ENCODE assay signal across 14 mouse cellular contexts in the genomic region with DNA sequence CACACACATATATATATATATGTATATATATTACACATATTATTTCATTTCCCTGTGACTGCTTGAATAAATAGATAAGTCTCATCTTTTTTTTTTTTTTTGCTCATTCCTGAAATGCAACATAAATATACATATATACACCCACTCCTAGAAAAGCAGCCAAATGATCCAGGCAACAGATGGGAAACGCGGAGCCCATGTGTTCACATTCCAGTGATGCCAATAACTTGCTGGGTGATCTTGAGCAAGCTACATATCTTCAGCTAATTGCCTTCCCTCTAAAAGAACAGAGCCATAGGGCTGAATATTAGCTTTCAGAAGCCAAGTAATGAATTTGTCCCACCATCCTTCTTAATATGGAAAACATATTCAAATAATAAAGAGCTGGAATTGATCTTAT. TPM values are rescaled to one million over a fixed set of nuclear protein-coding genes. Genes with fewer than 3 reads are reported as not detected.
A peak's percentile ranks its signal among the peaks of the same experiment; 100 is the strongest.
DNase-seq lines count a peak whose midpoint lies in the region; ATAC-seq lines count a peak whose summit lies in the region.
"Had no signal": no experiment of that assay in that cellular context is flagged by ENCODE, and none has a peak within 500 bp of the region (broad histone marks: within the 10 kb centered on the region; RNA-seq: fewer than 3 reads in every experiment).

No protein-coding gene starts in this region.

- no peak overlapping the region for H3K4me3 ChIP-seq in forebrain, embryonic 14.5 days (ENCODE audit: low read depth, low read length)
- H3K4me3 ChIP-seq in forebrain, embryonic 12.5 days (replicated peaks), result no peak overlapping the region
- H3K4me3 ChIP-seq in neural tube, embryonic 15.5 days (replicated peaks), result no peak overlapping the region
- H3K4me3 ChIP-seq: heart, embryonic 12.5 days; midbrain, embryonic 12.5 days had no signal

- no peaks in the 10 kb centered on the region for H3K4me1 ChIP-seq in forebrain, embryonic 14.5 days (ENCODE audit: control insufficient read depth, insufficient read depth, low read length)
- H3K4me1 ChIP-seq in forebrain, embryonic 12.5 days, result no peaks in the 10 kb centered on the region
- no peaks in the 10 kb centered on the region for H3K4me1 ChIP-seq in neural tube, embryonic 15.5 days
- H3K4me1 ChIP-seq: heart, embryonic 12.5 days; midbrain, embryonic 12.5 days had no signal

- no peaks in the 10 kb centered on the region for H3K27me3 ChIP-seq in forebrain, embryonic 14.5 days (replicated peaks; ENCODE audit: control insufficient read depth, insufficient read depth, low read length)
- H3K27me3 ChIP-seq in forebrain, embryonic 12.5 days, result no peaks in the 10 kb centered on the region
- H3K27me3 ChIP-seq in neural tube, embryonic 15.5 days (replicated peaks), result no peaks in the 10 kb centered on the region
- H3K27me3 ChIP-seq: heart, embryonic 12.5 days; midbrain, embryonic 12.5 days had no signal

- DNase-seq in forebrain, embryonic 14.5 days (ENCODE audit: low spot score), result peak; percentile 82
- DNase-seq in frontal cortex, adult 2 months (ENCODE audit: extremely low spot score in 1 of 2, low spot score in 1 of 2), result peak; percentile 79 to 88
- peak; percentile 76 to 78 for DNase-seq in layer of hippocampus, postnatal 36 days
- DNase-seq in right cerebral cortex, postnatal 14 days, result peak; percentile 35
- no peak for DNase-seq in embryo, embryonic 10 days (ENCODE audit: low spot score)
- DNase-seq in lung, postnatal 4 days, result no peak
- DNase-seq: kidney, postnatal 36 days had no signal

- H3K4me2 ChIP-seq in forebrain, embryonic 14.5 days (ENCODE audit: low read length), result no peak overlapping the region
- no peak overlapping the region for H3K4me2 ChIP-seq in forebrain, embryonic 12.5 days
- no peak overlapping the region for H3K4me2 ChIP-seq in neural tube, embryonic 15.5 days
- H3K4me2 ChIP-seq: heart, embryonic 12.5 days; midbrain, embryonic 12.5 days had no signal

- no peak overlapping the region for H3K9ac ChIP-seq in forebrain, embryonic 14.5 days (ENCODE audit: low read length)
- H3K9ac ChIP-seq in forebrain, embryonic 12.5 days, result no peak overlapping the region
- no peak overlapping the region for H3K9ac ChIP-seq in neural tube, embryonic 15.5 days (replicated peaks)
- H3K9ac ChIP-seq: heart, embryonic 12.5 days; midbrain, embryonic 12.5 days had no signal

- no peaks in the 10 kb centered on the region for H3K36me3 ChIP-seq in forebrain, embryonic 14.5 days (ENCODE audit: control insufficient read depth, insufficient read depth, low read length)
- H3K36me3 ChIP-seq in forebrain, embryonic 12.5 days (replicated peaks), result no peaks in the 10 kb centered on the region
- H3K36me3 ChIP-seq in neural tube, embryonic 15.5 days, result no peaks in the 10 kb centered on the region
- H3K36me3 ChIP-seq: heart, embryonic 12.5 days; midbrain, embryonic 12.5 days had no signal

- no peak overlapping the region for H3K27ac ChIP-seq in forebrain, embryonic 14.5 days (ENCODE audit: low read depth, low read length)
- H3K27ac ChIP-seq in forebrain, embryonic 12.5 days, result no peak overlapping the region
- H3K27ac ChIP-seq in neural tube, embryonic 15.5 days (replicated peaks), result no peak overlapping the region
- H3K27ac ChIP-seq: midbrain, embryonic 12.5 days had no signal

- H3K9me3 ChIP-seq in forebrain, embryonic 14.5 days (replicated peaks; ENCODE audit: control insufficient read depth, low read length), result no peaks in the 10 kb centered on the region
- no peaks in the 10 kb centered on the region for H3K9me3 ChIP-seq in forebrain, embryonic 12.5 days
- no peaks in the 10 kb centered on the region for H3K9me3 ChIP-seq in neural tube, embryonic 15.5 days (replicated peaks)
- H3K9me3 ChIP-seq: heart, embryonic 12.5 days; midbrain, embryonic 12.5 days had no signal

- peak; percentile 87; the same call in 1 of the 2 replicates for ATAC-seq in forebrain, embryonic 14.5 days
- no peak for ATAC-seq in forebrain, embryonic 12.5 days (ENCODE audit: low FRiP score)
- ATAC-seq in neural tube, embryonic 15.5 days (ENCODE audit: low FRiP score), result no peak

- WGBS in forebrain, embryonic 14.5 days, result 73% methylated on average over 2 of the region's 2 CpGs
- WGBS in forebrain, embryonic 12.5 days, result 94% methylated on average over 2 of the region's 2 CpGs
- WGBS in neural tube, embryonic 15.5 days, result 52% methylated on average over 2 of the region's 2 CpGs

RNA-seq across cellular contexts. Expression of a gene that starts 32.2 kb away (rescaled TPM):
- not detected in 2 replicates for polyA plus RNA-seq in forebrain, embryonic 14.5 days (2014; fragmentation: Nextera tagmentation; extraction: Ambion mirVana)
- polyA plus RNA-seq in forebrain, embryonic 12.5 days (2016; fragmentation: Nextera tagmentation; extraction: Ambion mirVana), result not detected in 2 replicates
- 0.08 TPM in 1 of 2 replicates, not detected in the other for polyA plus RNA-seq in frontal cortex, adult 2 months (2012; rRNA removed)
- total RNA-seq in layer of hippocampus, postnatal 36 days (2021), result not detected
- polyA plus RNA-seq in neural tube, embryonic 15.5 days (2015; fragmentation: Nextera tagmentation; extraction: Ambion mirVana), result not detected in 2 replicates
- total RNA-seq: adrenal gland, postnatal 4 days; gastrocnemius, adult 18-20 months had no signal
- polyA plus RNA-seq: heart, embryonic 12.5 days; liver, embryonic 16.5 days; midbrain, embryonic 12.5 days had no signal

Comparison
In these comparisons a context has a peak if more than half of its experiments do, and no peak if none do; other contexts are left out.
1. DNase-seq: peak in forebrain, embryonic 14.5 days (single experiment), frontal cortex, adult 2 months (2 of 2), layer of hippocampus, postnatal 36 days (2 of 2) and right cerebral cortex, postnatal 14 days (single experiment); none in embryo, embryonic 10 days (single experiment) and lung, postnatal 4 days (0 of 2).